Mouse (Mus musculus) forebrain, embryonic 10.5 days (tissue): Measurements from ENCODE around the gene Arl2bp. TPM values are rescaled to one million over a fixed set of nuclear protein-coding genes. Genes with fewer than 3 reads are reported as not detected.

Source experiments
- DNase-seq: peaks from one replicate; pipeline ENCODE4 v3.0.0-alpha.2; 2017; ENCODE audit warnings: low spot score; ENCODE audit errors: extremely low spot score
- H3K27ac ChIP-seq: fragments of 300-500 bp; sonication (generic); 2 replicates; pipeline ENCODE4 v1.5.1; 2016; ENCODE audit warnings: mild to moderate bottlenecking
- H3K27me3 ChIP-seq: fragments of 300-500 bp; sonication (generic); 2 replicates; pipeline ENCODE4 v1.6.1; 2016; ENCODE audit warnings: mild to moderate bottlenecking; ENCODE audit not compliant: poor library complexity, severe bottlenecking
- H3K36me3 ChIP-seq: fragments of 300-500 bp; sonication (generic); replicated peaks from 2 replicates; pipeline ENCODE4 v1.6.1; 2016; ENCODE audit warnings: mild to moderate bottlenecking, moderate library complexity
- H3K4me1 ChIP-seq: fragments of 300-500 bp; sonication (generic); 2 replicates; pipeline ENCODE4 v1.6.1; 2016
- H3K4me3 ChIP-seq: fragments of 300-500 bp; sonication (generic); 2 replicates; pipeline ENCODE4 v1.5.1; 2016; ENCODE audit warnings: mild to moderate bottlenecking, moderate library complexity
- H3K9me3 ChIP-seq: fragments of 300-500 bp; sonication (generic); 2 replicates; pipeline ENCODE4 v1.6.1; 2016; ENCODE audit warnings: mild to moderate bottlenecking, moderate library complexity
- WGBS: fragments of 180-500 bp; shearing (Covaris S2); methylation state at CpG from one replicate; pipeline ENCODE4 v1.1.7; 2016; 5-methylcytosine and 5-hydroxymethylcytosine counted together
- polyA plus RNA-seq: library from polyadenylated mRNA; unstranded; fragments of >200 nt; fragmentation: Nextera tagmentation; extraction: Ambion mirVana; gene quantifications from 2 replicates; pipeline ENCODE4 v1.2.1, GENCODE M21; 2016

Gene Arl2bp
- polyA plus RNA-seq, 1 experiment from 2014 or later, result 223 TPM

DNA sequence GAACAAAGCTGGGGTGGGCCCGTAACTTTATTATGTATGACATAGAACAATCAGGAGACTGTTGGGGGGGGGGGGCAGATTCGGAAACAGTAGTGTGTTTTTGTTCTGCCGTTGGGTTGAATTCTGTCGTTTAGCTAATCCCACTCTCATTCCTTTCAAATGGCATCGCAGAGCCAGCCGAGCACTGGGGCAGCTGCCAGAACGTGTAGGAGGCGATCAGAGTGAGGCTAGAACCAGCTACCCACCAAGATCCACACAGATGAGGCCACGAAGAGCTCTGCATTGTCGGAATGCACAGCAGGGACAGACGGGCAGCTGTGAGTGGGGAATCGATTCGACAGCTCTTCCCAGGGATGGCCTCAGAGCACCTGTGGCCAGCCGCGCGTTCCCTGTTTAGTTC is 33.0 kb downstream of the Arl2bp start:
- Histone ChIP-seq H3K4me3 (no peak overlapping the region), H3K27ac (no peak overlapping the region), H3K36me3 (no peaks in the 10 kb centered on the region), H3K9me3 (no peaks in the 10 kb centered on the region), H3K27me3 (peaks cover 41% of the 10 kb centered on the region), H3K4me1 (peaks cover 27% of the 10 kb centered on the region)
- WGBS, result 77% methylated on average over 16 of the region's 16 CpGs
- DNase-seq, result no peak

DNA sequence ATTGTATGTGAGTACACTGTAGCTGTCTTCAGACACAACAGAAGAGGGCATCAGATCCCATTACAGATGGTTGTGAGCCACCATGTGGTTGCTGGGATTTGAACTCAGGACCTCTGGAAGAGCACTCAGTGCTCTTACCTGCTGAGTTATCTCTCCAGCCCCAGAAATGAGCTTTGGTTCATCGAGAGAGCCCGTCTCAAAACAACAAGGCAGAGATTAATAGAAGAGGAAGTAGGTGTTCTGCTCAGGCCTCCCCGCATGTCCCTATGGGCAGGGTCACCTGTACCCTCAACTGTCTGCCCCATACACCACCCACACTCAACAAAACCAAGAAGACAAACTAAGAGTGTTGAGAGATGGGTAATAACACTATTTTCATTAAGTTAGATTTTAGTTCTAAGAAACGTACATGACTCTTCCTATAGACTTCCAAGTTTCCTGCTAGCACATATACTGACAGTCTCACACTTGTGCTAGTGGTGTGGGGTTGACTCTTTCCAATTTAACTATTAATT is 34.1 kb downstream of the Arl2bp start:
- Histone ChIP-seq H3K4me1 (peaks cover 17% of the 10 kb centered on the region), H3K36me3 (no peaks in the 10 kb centered on the region), H3K4me3 (no peak overlapping the region), H3K27me3 (peaks cover 35% of the 10 kb centered on the region), H3K27ac (no peak overlapping the region), H3K9me3 (no peaks in the 10 kb centered on the region)
- peak; percentile 6 for DNase-seq
- WGBS, result 91% methylated on average over 4 of the region's 4 CpGs

DNA sequence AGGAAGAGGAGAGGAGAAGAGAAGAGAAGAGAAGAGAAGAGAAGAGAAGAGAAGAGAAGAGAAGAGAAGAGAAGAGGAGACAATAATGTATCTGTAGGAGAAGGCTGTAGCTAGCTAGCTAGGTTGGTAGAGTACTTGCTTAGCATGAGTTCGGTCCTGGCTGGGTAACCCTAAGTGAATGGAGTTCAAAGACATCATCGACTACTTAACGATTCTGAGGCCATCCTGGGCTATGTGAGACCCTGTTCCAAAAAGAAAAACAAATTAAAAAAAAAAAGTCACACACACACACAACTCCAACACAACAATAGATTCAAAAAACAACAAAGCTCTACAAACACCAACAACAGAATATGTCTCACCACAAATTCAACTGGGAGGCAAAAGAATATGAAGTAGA is 35.8 kb downstream of the Arl2bp start:
- Histone ChIP-seq H3K9me3 (no peaks in the 10 kb centered on the region), H3K4me1 (peaks cover 12% of the 10 kb centered on the region), H3K27me3 (peaks cover 23% of the 10 kb centered on the region), H3K4me3 (peak overlapping the region; percentile 63), H3K27ac (no peak overlapping the region), H3K36me3 (no peaks in the 10 kb centered on the region)
- WGBS, result 74% methylated on average over 3 of the region's 3 CpGs
- DNase-seq, result no peak

DNA sequence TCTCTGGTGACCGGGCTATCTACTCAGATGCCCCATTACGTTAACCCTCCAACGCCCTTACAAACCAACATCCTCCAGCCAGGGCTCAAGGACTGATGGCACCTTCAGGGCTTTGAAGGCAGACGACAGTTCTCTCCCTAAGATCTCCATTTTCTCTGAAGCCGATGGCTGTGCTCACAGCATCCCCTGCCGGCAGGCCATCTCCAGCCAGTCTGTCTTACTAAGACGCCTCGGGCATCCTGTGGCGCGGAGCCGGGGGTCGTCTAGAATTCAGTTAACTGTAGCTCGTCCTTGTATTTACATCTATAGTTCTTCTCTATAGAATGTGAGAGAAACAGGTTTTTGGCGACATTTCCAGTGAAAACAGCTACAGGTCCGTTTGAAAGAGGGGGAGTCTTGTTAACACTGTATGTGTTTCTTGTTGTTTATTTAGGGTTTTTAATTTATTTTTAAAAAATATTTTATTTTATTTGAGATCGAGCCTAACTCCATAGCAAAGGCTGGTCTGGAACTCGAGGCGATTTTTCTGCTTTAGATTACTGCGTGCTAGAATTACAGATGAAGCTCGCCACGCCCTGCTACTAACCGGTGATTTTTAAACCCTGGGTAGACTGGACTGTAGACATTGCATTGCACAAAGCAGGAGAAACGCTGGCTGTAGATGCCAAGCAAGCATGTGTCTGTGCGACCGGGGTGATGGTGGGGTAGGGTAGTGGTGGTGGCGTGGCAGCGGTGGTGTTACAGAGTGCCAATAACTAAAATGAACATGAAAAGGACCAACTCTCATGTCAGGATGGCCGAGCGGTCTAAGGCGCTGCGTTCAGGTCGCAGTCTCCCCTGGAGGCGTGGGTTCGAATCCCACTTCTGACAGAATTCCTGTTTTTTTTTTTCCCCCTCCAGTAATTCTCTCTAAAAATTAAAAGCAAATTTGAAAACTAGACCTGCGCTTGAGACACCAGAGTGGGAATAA is 36.7 kb downstream of the Arl2bp start:
- DNase-seq, result peak; percentile 88
- H3K27ac ChIP-seq, result peak overlapping the region; percentile 48
- no peaks in the 10 kb centered on the region for H3K36me3 ChIP-seq
- H3K27me3 ChIP-seq, result peaks cover 13% of the 10 kb centered on the region
- no peaks in the 10 kb centered on the region for H3K9me3 ChIP-seq
- peaks cover 15% of the 10 kb centered on the region for H3K4me1 ChIP-seq
- WGBS, result under 1% methylated on average over 35 of the region's 35 CpGs
- peak overlapping the region; percentile 63 for H3K4me3 ChIP-seq

DNA sequence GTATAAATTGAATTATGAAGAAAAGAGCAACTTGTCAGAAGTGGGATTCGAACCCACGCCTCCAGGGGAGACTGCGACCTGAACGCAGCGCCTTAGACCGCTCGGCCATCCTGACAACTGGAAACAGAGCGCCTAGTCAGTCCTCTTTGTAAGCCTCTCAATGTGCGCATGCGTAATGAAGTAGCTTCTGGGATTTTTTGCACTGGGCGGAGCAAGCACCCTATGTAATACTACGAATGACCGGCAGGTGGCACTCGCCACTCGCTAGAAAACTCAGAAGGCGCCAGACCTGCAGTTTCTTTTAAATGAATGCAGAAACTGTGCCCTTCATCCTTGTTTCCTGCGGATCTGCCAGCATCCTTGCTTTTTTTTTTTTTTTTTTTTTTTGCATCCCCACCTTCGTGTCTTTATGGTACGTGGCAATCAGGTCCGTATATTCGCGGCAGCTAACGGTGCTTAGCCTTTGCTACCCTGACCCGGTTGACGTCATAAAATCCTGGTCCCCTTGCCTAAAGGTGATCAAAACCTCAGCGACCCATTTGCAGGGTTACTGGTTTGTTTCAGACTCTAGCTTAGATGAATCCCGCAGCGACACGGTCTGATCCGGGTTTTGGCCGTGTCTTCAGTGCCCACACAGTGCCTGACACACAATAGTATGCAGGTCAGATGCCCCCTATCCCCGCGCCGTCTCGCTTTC is 37.7 kb downstream of the Arl2bp start:
- DNase-seq, result peak; percentile 99
- Histone ChIP-seq H3K4me1 (peaks cover 15% of the 10 kb centered on the region), H3K27ac (peak overlapping the region; percentile 73), H3K9me3 (no peaks in the 10 kb centered on the region), H3K4me3 (peak overlapping the region; percentile 63), H3K36me3 (no peaks in the 10 kb centered on the region), H3K27me3 (peaks cover 10% of the 10 kb centered on the region)
- WGBS, result under 1% methylated on average over 35 of the region's 35 CpGs

DNA sequence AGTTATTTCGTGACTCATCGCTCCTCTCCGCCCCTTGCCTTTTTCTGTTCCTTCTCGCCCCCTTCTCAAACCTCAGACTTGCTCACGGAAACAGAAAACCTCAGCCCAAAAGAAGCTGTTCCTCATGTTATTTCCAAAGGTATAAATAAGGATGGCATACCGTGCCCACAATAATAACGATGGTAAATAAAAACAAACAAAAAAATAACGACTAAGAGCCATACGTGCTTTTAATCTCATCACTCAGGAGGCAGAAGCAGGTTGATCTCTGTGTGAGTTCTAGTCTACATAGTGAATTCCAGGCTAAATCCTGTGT is 38.2 kb downstream of the Arl2bp start:
- DNase-seq, result no peak
- H3K36me3 ChIP-seq, result no peaks in the 10 kb centered on the region
- H3K4me3 ChIP-seq, result peak overlapping the region; percentile 63
- H3K27me3 ChIP-seq, result peaks cover 10% of the 10 kb centered on the region
- 23% methylated on average over 9 of the region's 9 CpGs for WGBS
- H3K4me1 ChIP-seq, result peaks cover 15% of the 10 kb centered on the region
- H3K9me3 ChIP-seq, result no peaks in the 10 kb centered on the region
- H3K27ac ChIP-seq, result peak overlapping the region; percentile 73

DNA sequence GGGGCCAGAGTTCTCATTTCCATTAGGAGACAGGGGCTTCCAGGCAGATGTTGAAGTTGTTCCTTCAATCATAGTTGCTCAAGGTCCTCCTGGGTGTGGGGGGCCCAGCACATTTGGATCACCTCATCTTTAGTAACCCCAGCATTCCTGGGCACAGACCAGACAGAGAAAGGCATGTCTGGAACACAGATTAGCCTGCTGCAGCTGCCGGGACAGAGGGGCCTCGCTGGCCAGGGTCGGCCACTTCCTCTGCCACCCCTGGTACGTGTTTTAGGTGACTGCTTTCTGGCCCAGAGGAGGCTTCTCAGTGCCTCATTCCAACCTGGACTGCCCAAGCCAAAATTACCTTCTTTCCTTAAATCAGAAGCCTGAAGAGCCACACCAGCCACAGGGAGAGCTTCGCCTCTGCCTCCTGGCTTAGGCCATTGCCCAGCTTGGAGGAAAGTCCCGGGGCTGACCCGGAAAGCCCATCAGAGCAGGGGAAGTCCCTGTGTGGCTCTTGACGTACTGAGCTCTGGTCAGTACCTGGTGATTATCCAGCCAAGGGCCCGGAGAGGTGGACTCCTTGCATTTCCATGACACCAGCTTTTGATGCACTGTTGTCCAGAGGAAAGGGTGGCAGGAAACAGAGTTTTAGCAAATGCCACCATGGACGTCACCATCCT is 39.3 kb downstream of the Arl2bp start:
- 85% methylated on average over 10 of the region's 10 CpGs for WGBS
- peaks cover 10% of the 10 kb centered on the region for H3K27me3 ChIP-seq
- no peak overlapping the region for H3K4me3 ChIP-seq
- DNase-seq, result no peak
- H3K27ac ChIP-seq, result no peak overlapping the region
- no peaks in the 10 kb centered on the region for H3K9me3 ChIP-seq
- H3K4me1 ChIP-seq, result peaks cover 21% of the 10 kb centered on the region
- no peaks in the 10 kb centered on the region for H3K36me3 ChIP-seq

DNA sequence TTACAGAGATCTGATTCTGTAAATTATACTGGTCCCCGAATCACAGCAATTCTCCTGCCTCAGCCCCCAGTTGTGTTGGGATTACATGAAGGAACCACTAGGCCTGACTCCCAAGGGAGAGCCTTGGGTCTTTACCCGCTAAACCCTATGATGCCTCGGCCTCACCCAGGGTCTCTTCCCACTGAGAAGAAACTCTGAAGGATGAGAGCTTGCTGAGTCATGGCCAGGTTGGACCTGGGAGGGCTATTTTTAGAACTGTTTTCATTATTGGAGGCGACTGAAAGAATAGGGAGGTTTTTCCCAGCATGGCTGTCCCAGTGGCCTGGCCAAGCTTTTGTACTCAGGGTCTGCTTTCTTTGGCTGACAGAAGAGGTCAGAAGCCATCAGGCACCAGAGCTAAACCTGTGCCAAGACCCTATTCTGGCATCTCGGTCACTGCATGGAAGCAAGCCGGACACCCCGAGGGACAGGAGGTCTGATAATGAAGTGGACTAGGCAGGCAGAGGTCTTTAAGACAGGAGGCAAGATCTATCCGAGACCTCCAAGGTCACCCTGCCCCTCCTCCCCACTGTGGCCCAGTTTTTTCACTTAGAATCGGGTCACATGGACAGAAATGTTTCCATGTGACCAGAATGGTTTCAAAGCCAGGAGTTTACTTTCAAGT is 40.5 kb downstream of the Arl2bp start:
- Histone ChIP-seq H3K9me3 (no peaks in the 10 kb centered on the region), H3K4me3 (no peak overlapping the region), H3K27ac (no peak overlapping the region), H3K36me3 (no peaks in the 10 kb centered on the region), H3K4me1 (peaks cover 21% of the 10 kb centered on the region), H3K27me3 (peaks cover 10% of the 10 kb centered on the region)
- DNase-seq, result no peak
- WGBS, result 84% methylated on average over 9 of the region's 9 CpGs

DNA sequence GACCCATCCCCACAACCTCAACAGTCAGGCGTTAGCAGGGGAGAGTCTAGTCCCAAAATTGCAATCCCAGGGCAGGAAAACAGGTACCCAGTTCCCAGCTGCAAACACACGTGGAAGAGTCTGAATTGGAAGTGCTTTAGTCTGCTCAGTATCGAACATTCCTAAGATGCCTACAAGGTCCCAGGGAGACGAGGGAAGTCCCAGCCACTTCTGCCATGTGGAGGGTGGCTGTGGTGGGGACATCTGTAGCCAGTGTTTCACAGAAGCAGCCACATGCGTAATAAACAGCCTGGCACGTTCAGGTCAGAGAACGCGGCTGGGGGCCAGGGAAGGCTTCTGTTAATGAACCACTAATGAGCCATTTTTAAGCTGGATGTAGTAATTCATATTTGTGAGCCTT is 43.9 kb downstream of the Arl2bp start:
- no peaks in the 10 kb centered on the region for H3K36me3 ChIP-seq
- no peak overlapping the region for H3K27ac ChIP-seq
- H3K4me1 ChIP-seq, result peaks cover 19% of the 10 kb centered on the region
- DNase-seq, result no peak
- H3K9me3 ChIP-seq, result no peaks in the 10 kb centered on the region
- 65% methylated on average over 8 of the region's 8 CpGs for WGBS
- no peak overlapping the region for H3K4me3 ChIP-seq
- peaks cover 6% of the 10 kb centered on the region for H3K27me3 ChIP-seq

DNA sequence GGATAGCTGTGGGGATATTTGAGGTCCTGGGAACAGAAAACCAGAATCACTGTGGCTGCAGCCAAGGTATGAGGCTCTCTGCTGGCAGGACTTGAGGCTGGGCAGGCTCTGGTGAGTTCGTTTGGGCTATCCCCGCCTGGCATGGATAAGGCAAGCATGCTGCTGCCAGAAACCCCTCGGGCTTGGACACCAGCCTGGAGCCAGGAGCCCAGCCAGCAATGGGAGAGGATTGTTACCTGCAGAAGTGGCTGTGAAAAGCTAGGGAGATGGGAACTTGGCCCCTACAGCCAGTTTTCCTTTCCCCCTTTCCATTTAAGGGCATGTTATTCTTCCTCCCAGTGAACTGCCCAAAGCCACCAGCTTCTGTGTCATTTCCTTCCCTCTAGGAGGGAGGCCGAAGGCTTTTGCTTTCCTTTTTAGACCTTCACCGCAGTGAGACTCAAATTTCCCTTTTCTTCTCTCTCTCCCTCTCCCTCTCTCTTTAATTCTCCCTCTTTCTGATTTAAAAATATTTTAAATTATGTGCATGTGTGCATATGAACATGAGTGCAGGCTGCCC is 44.8 kb downstream of the Arl2bp start:
- Histone ChIP-seq H3K9me3 (no peaks in the 10 kb centered on the region), H3K27me3 (no peaks in the 10 kb centered on the region), H3K4me3 (no peak overlapping the region), H3K4me1 (peaks cover 13% of the 10 kb centered on the region), H3K27ac (0 out of 2 replicates have a peak overlapping the region, but pooled peaks have one; percentile 30), H3K36me3 (no peaks in the 10 kb centered on the region)
- 69% methylated on average over 5 of the region's 5 CpGs for WGBS
- DNase-seq, result no peak

DNA sequence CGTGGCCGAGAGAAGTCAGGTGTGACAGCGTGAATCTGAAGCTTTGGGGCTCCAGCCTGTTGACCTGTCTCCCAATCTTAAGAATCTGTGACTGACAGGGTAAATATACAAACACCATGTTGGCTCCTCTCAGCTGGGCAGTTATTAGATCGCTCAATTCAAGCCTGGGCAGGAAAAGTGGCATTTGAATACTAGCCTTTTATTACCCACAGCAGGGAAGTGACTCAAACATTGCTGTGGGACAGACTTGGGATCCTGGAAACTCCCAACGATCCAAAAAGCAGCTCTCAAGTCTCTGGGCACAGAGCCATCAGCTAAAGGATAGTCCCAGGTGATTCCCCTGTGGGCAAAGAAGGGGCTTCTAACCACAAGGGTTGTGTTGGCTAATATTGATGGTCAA is 48.2 kb downstream of the Arl2bp start:
- Histone ChIP-seq H3K9me3 (no peaks in the 10 kb centered on the region), H3K27ac (no peak overlapping the region), H3K4me3 (no peak overlapping the region), H3K36me3 (no peaks in the 10 kb centered on the region), H3K4me1 (peaks cover 8% of the 10 kb centered on the region), H3K27me3 (no peaks in the 10 kb centered on the region)
- no peak for DNase-seq
- WGBS, result 65% methylated on average over 5 of the region's 5 CpGs

DNA sequence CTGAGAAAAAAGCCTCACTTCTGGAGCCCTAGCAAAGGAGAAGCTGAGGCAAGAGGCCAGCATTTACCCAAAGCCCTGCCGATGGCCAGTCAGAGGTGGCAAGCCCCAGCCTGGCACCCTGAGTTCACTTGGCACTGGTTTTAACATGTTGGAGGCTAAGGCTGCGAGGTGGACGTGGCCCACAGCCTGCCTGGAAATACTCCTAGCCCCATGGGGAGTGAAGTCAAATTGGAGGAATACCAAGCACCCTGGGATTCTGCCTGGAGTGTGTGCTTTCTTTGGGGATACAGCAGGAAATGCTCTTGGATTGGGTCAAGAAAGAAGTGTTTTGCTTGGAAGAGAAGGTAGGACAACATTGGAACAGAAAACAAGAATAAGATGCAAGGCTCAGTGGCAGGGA is 49.5 kb downstream of the Arl2bp start:
- Histone ChIP-seq H3K27me3 (no peaks in the 10 kb centered on the region), H3K36me3 (no peaks in the 10 kb centered on the region), H3K27ac (no peak overlapping the region), H3K9me3 (no peaks in the 10 kb centered on the region), H3K4me1 (0 out of 2 replicates have a peak, but pooled peaks cover 3% of the 10 kb centered on the region), H3K4me3 (no peak overlapping the region)
- 77% methylated on average over 3 of the region's 3 CpGs for WGBS
- DNase-seq, result no peak
